Mouse (Mus musculus): ENCODE data around the gene Narf.

GRCm38 (mm10) chr11:121298493-121298892 is 61.4 kb downstream of the Narf start:
- TF ChIP-seq CTCF (IDR thresholded peaks at IDR 0.05; ENCODE audit: borderline replicate concordance, extremely low read depth, insufficient read depth, insufficient read length) (no peak), POLR2A (IDR thresholded peaks at IDR 0.05; ENCODE audit: borderline replicate concordance, extremely low read depth, insufficient read depth, insufficient read length, poor library complexity, severe bottlenecking) (no peak)
